Mouse (Mus musculus) myocyte (in vitro differentiated cells): Measurements from ENCODE around the gene Nup85. TPM values are rescaled to one million over a fixed set of nuclear protein-coding genes. Genes with fewer than 3 reads are reported as not detected.

Experiments used
- H3K27me3 ChIP-seq: one replicate; pipeline ENCODE4 v1.6.1; 2011; ENCODE audit not compliant: control insufficient read depth, insufficient read depth, insufficient read length
- H3K36me3 ChIP-seq: one replicate; pipeline ENCODE4 v1.6.1; 2011; ENCODE audit not compliant: control insufficient read depth, insufficient read depth
- H3K4me2 ChIP-seq: one replicate; pipeline ENCODE4 v1.6.1; 2011; ENCODE audit warnings: low read depth, control low read depth
- H3K4me3 ChIP-seq: one replicate; pipeline ENCODE4 v1.5.1; 2011; ENCODE audit warnings: mild to moderate bottlenecking, control low read depth, moderate library complexity
- H3K79me2 ChIP-seq: one replicate; pipeline ENCODE4 v1.6.1; 2011; ENCODE audit not compliant: control insufficient read depth, insufficient read depth
- H3ac ChIP-seq: one replicate; pipeline ENCODE4 v1.6.1; 2011; ENCODE audit not compliant: control insufficient read depth, insufficient read length
- CEBPB ChIP-seq: IDR thresholded peaks from 2 replicates; pipeline ENCODE4 v1.6.1; 2011; ENCODE audit warnings: mild to moderate bottlenecking, moderate library complexity; ENCODE audit not compliant: poor library complexity, insufficient read depth, severe bottlenecking
- E2F4 ChIP-seq: IDR thresholded peaks from one replicate; pipeline ENCODE4 v1.6.1; 2011; ENCODE audit warnings: mild to moderate bottlenecking, control low read depth, moderate library complexity; ENCODE audit not compliant: insufficient read depth
- MAX ChIP-seq: IDR thresholded peaks from one replicate; pipeline ENCODE4 v1.6.1; 2011; ENCODE audit warnings: low read depth, mild to moderate bottlenecking, control low read depth
- MYOD1 ChIP-seq, 3 experiments: IDR thresholded peaks; one replicate each; pipeline ENCODE4 v1.6.1; 2011; ENCODE audit warnings: control low read depth in 2 of 3, low read depth in 2 of 3, mild to moderate bottlenecking in 2 of 3, moderate library complexity in 1 of 3; ENCODE audit not compliant: insufficient read length in 2 of 3, control insufficient read depth in 1 of 3
- MYOG ChIP-seq, 3 experiments: IDR thresholded peaks; one replicate each; pipeline ENCODE4 v1.6.1; 2011; ENCODE audit warnings: control low read depth in 2 of 3, low read depth in 2 of 3, mild to moderate bottlenecking in 2 of 3; ENCODE audit not compliant: insufficient read length in 2 of 3, control insufficient read depth in 1 of 3, insufficient read depth in 1 of 3
- POLR2A ChIP-seq: IDR thresholded peaks from one replicate; pipeline ENCODE4 v1.6.1; 2011; ENCODE audit warnings: low read depth, mild to moderate bottlenecking, control low read depth, moderate library complexity; ENCODE audit not compliant: insufficient read length
- POLR2AphosphoS2 ChIP-seq: IDR thresholded peaks from one replicate; pipeline ENCODE4 v1.6.1; 2011; ENCODE audit warnings: low read depth, control low read depth; ENCODE audit not compliant: insufficient read length
- REST ChIP-seq: IDR thresholded peaks from one replicate; pipeline ENCODE4 v1.6.1; 2011; ENCODE audit warnings: mild to moderate bottlenecking, control low read depth, moderate library complexity; ENCODE audit not compliant: insufficient read depth, insufficient read length
- SRF ChIP-seq: IDR thresholded peaks from one replicate; pipeline ENCODE4 v1.6.1; 2011; ENCODE audit warnings: low read depth; ENCODE audit not compliant: control insufficient read depth, insufficient read length
- TCF12 ChIP-seq: IDR thresholded peaks from one replicate; pipeline ENCODE4 v1.6.1; 2011; ENCODE audit warnings: mild to moderate bottlenecking, control low read depth; ENCODE audit not compliant: poor library complexity, insufficient read depth, severe bottlenecking
- TCF3 ChIP-seq: IDR thresholded peaks from one replicate; pipeline ENCODE4 v1.6.1; 2011; ENCODE audit warnings: low read depth, control low read depth; ENCODE audit not compliant: insufficient read length
- USF1 ChIP-seq: IDR thresholded peaks from one replicate; pipeline ENCODE4 v1.6.1; 2011; ENCODE audit warnings: low read depth, mild to moderate bottlenecking, control low read depth, moderate library complexity
- polyA plus RNA-seq: library from polyadenylated mRNA; unstranded; fragments of >200 nt; fragmentation: generic; extraction: Trizol; gene quantifications from one replicate; pipeline ENCODE4 v1.2.1, GENCODE M21; 2012; ENCODE audit warnings: missing spikeins

Nup85 gene
- 41.1 TPM for polyA plus RNA-seq

DNA sequence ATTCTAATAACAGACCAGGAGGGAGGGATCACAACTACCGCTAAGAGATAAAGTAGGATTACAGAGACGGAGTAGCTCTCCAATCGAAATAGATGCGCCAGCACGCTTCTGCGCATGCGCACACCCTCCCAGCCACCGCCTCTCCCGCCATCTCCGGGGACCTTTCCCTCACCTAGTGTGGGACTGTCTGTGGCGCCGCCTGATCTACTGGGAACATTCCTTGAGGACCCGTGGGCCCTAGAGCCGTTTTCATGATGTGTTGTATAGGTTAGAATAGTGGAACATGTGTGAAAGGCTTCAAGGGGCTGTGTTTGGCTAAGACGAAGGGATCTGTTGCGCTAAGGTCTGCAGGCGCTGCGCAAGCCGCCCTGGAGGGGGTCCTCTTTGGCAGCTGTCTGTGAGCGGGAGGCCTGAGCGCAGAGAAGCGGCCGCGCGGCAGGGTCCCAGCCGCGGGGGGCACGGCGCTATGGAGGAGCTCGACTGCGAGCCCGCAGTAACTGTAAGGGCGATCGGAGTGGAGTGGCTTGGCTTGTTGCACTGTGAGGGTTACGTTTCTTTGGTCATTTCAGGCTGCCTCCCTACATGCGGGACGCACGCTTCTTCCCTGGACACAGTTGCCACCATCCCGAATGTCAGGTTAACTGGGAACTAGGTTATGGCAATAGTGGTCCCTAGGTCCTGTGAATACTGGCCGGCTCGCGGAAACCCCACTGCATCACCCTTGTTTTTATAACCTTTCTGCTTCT, at the start of gene Nup85:
Gene Nup85, plus strand, starts transcription at position 371 of the 746 bp plus-strand sequence.
- H3K27me3 ChIP-seq, result no peaks in the 10 kb centered on the region
- no peak for TF ChIP-seq CEBPB
- peak in 1 of 3 experiments; percentile 68 for TF ChIP-seq MYOD1 (IDR thresholded peaks at IDR 0.05; ENCODE audit: control insufficient read depth in 1 of 3, insufficient read length in 2 of 3, low read depth in 2 of 3)
- TF ChIP-seq MAX, result peak; percentile 100
- no peak for TF ChIP-seq USF1
- peak; percentile 46 for TF ChIP-seq SRF
- peak; percentile 92 for TF ChIP-seq E2F4
- peak; percentile 77 for TF ChIP-seq POLR2AphosphoS2
- TF ChIP-seq TCF3, result no peak
- no peak for TF ChIP-seq REST
- peak; percentile 53 to 91 (median 78) for TF ChIP-seq MYOG (IDR thresholded peaks at IDR 0.05; ENCODE audit: control insufficient read depth in 1 of 3, insufficient read depth in 1 of 3, insufficient read length in 2 of 3, low read depth in 2 of 3)
- TF ChIP-seq TCF12, result no peak
- TF ChIP-seq POLR2A, result peak; percentile 79
- peaks cover 25% of the 10 kb centered on the region for H3K79me2 ChIP-seq
- H3ac ChIP-seq, result peak within 1 kb of the TSS; percentile 5
- peak within 1 kb of the TSS; percentile 89 for H3K4me2 ChIP-seq
- H3K36me3 ChIP-seq, result peaks cover 3% of the 10 kb centered on the region
- peak within 1 kb of the TSS; percentile 69 for H3K4me3 ChIP-seq

- H3ac ChIP-seq, result no peak overlapping the region
- H3K4me3 ChIP-seq, result peak overlapping the region; percentile 92
- H3K27me3 ChIP-seq, result no peaks in the 10 kb centered on the region
- H3K36me3 ChIP-seq, result no peaks in the 10 kb centered on the region
- TF ChIP-seq MAX (no peak), TCF12 (no peak), POLR2AphosphoS2 (no peak), TCF3 (no peak), SRF (no peak), CEBPB (no peak), MYOD1 (IDR thresholded peaks at IDR 0.05; ENCODE audit: control insufficient read depth in 1 of 3, insufficient read length in 2 of 3, low read depth in 2 of 3) (no peak), REST (no peak), POLR2A (no peak), USF1 (no peak), MYOG (IDR thresholded peaks at IDR 0.05; ENCODE audit: control insufficient read depth in 1 of 3, insufficient read depth in 1 of 3, insufficient read length in 2 of 3, low read depth in 2 of 3) (no peak), E2F4 (no peak)
- peak overlapping the region; percentile 96 for H3K4me2 ChIP-seq
- peaks cover 41% of the 10 kb centered on the region for H3K79me2 ChIP-seq
These were observed 49.2 kb upstream of the Nup85 start for GRCm38 (mm10) chr11:115515021-115515420.

DNA sequence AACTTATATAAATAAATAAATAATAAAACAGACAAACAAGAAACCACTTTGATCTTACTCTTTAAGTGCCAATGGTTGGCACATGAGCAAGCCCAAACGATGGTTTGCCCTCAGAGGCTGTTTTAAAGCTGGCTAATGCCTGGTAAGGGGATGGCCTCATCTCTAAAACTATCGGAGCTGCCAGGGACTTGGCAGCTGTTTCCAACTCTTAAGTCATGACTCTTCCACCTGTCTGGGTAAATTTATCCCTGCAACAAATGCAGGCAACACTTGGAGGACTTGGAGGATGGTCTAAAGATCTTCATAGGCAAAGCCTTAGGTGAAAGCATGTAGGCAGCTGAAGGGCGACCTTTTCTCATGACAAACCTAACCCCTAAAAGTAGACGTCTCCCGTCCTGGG, 47.3 kb upstream of the Nup85 start:
- Histone ChIP-seq H3K27me3 (no peaks in the 10 kb centered on the region), H3K79me2 (peaks cover 21% of the 10 kb centered on the region)
- TF ChIP-seq CEBPB (no peak), E2F4 (no peak), USF1 (no peak), TCF12 (peak; percentile 88), TCF3 (no peak), POLR2A (no peak), POLR2AphosphoS2 (no peak), MYOD1 (IDR thresholded peaks at IDR 0.05; ENCODE audit: control insufficient read depth in 1 of 3, insufficient read length in 2 of 3, low read depth in 2 of 3) (peak; percentile 45 to 81 (median 51)), REST (no peak), MAX (no peak), MYOG (IDR thresholded peaks at IDR 0.05; ENCODE audit: control insufficient read depth in 1 of 3, insufficient read depth in 1 of 3, insufficient read length in 2 of 3, low read depth in 2 of 3) (peak in 2 of 3 experiments; percentile 61 to 96), SRF (no peak)

DNA sequence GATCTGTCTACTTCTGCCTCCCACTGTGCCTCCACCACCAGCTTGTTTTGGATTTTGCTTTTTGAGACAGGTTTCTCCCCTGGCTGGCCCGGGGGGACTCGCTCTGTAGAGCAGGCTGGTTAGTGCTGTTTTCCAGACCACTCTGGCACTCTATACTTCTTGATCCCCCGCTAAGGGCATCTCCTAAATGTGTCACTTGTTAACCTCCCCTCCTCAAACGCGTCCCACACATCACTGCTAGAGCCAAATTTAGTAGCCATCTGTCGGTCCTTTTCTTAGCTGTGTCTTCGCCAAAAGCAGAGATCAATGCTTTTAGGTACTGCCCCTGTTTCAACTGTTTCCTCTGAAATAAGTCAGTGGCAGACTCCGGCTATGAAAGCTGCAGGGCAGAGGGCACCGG, 45.5 kb upstream of the Nup85 start:
- Histone ChIP-seq H3K4me3 (no peak overlapping the region), H3K4me2 (no peak overlapping the region), H3K27me3 (no peaks in the 10 kb centered on the region), H3ac (no peak overlapping the region), H3K36me3 (peaks cover 8% of the 10 kb centered on the region), H3K79me2 (peaks cover 4% of the 10 kb centered on the region)
- TF ChIP-seq REST, result no peak
- no peak for TF ChIP-seq MYOG (IDR thresholded peaks at IDR 0.05; ENCODE audit: control insufficient read depth in 1 of 3, insufficient read depth in 1 of 3, insufficient read length in 2 of 3, low read depth in 2 of 3)
- no peak for TF ChIP-seq USF1
- peak in 1 of 3 experiments; percentile 13 for TF ChIP-seq MYOD1 (IDR thresholded peaks at IDR 0.05; ENCODE audit: control insufficient read depth in 1 of 3, insufficient read length in 2 of 3, low read depth in 2 of 3)

More for the DNA sequence above, 47.3 kb upstream of the Nup85 start:
- Histone ChIP-seq H3K4me2 (peak overlapping the region; percentile 44), H3ac (no peak overlapping the region), H3K4me3 (no peak overlapping the region), H3K36me3 (no peaks in the 10 kb centered on the region)

DNA sequence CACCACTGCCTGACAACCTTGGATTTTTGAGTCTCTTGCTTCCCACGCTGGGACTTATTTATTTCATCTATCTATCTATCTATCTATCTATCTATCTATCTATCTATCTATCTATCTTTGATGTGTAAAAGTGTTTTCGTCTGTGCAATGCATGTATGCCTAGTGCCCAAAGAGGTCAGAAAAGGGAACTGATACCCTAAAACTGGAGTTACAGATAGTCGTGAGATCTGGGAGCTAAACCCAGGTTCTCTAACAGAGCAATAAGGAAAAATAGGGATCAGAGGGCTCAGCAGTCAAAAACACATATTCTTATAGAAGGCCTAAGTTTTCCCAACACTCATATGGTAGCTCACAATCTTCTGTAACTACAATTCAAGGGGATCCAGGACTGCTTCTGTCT, 44.7 kb upstream of the Nup85 start:
- TF ChIP-seq POLR2AphosphoS2, result no peak
- no peak for TF ChIP-seq CEBPB
- no peak for TF ChIP-seq REST
- no peak for TF ChIP-seq E2F4
- no peak for TF ChIP-seq MAX
- no peak for TF ChIP-seq MYOD1 (IDR thresholded peaks at IDR 0.05; ENCODE audit: control insufficient read depth in 1 of 3, insufficient read length in 2 of 3, low read depth in 2 of 3)
- TF ChIP-seq TCF3, result no peak
- TF ChIP-seq USF1, result no peak
- no peak for TF ChIP-seq SRF
- TF ChIP-seq MYOG (IDR thresholded peaks at IDR 0.05; ENCODE audit: control insufficient read depth in 1 of 3, insufficient read depth in 1 of 3, insufficient read length in 2 of 3, low read depth in 2 of 3), result no peak
- no peak for TF ChIP-seq POLR2A
- no peak for TF ChIP-seq TCF12
- H3K4me3 ChIP-seq, result no peak overlapping the region
- H3K36me3 ChIP-seq, result peaks cover 15% of the 10 kb centered on the region
- H3K4me2 ChIP-seq, result no peak overlapping the region
- no peaks in the 10 kb centered on the region for H3K27me3 ChIP-seq
- no peaks in the 10 kb centered on the region for H3K79me2 ChIP-seq
- H3ac ChIP-seq, result no peak overlapping the region
